9 mouse cellular contexts compared by ENCODE assay signal in genomic region chr11:40149312-40149711, GRCm38 (mm10).
A peak's percentile ranks its signal among the peaks of the same experiment; 100 is the strongest.
DNase-seq lines count a peak whose midpoint lies in the region; ATAC-seq and TF ChIP-seq lines count a peak whose summit lies in the region.
"Had no signal": no experiment of that assay in that cellular context is flagged by ENCODE, and none has a peak within 500 bp of the region (broad histone marks: within the 10 kb centered on the region; RNA-seq: fewer than 3 reads in every experiment).

No protein-coding gene starts in this region.

- no peak overlapping the region for H3K9ac ChIP-seq in forebrain, embryonic 16.5 days (replicated peaks; ENCODE audit: low read depth, low read length)
- no peak overlapping the region for H3K9ac ChIP-seq in stomach, postnatal 0 days (ENCODE audit: low read length)
- H3K9ac ChIP-seq: lung, embryonic 15.5 days had no signal

- peak; percentile 80 for TF ChIP-seq CTCF in stomach, postnatal 0 days (IDR thresholded peaks at IDR 0.05; ENCODE audit: low read depth)

- no peaks in the 10 kb centered on the region for H3K9me3 ChIP-seq in forebrain, embryonic 16.5 days (ENCODE audit: control insufficient read depth, low read length)
- H3K9me3 ChIP-seq in midbrain, embryonic 10.5 days (replicated peaks) = no peaks in the 10 kb centered on the region
- H3K9me3 ChIP-seq in stomach, postnatal 0 days (ENCODE audit: control insufficient read depth, low read length) = no peaks in the 10 kb centered on the region
- H3K9me3 ChIP-seq: lung, embryonic 15.5 days had no signal

- no peaks in the 10 kb centered on the region; the same call in 1 of the 2 replicates for H3K27me3 ChIP-seq in forebrain, embryonic 16.5 days (replicated peaks; ENCODE audit: control insufficient read depth, insufficient read depth, low read length)
- no peaks in the 10 kb centered on the region for H3K27me3 ChIP-seq in midbrain, embryonic 10.5 days (ENCODE audit: low read depth, poor library complexity, severe bottlenecking)
- no peaks in the 10 kb centered on the region for H3K27me3 ChIP-seq in stomach, postnatal 0 days (ENCODE audit: control insufficient read depth, insufficient read depth, low read length)
- H3K27me3 ChIP-seq: lung, embryonic 15.5 days had no signal

- 10% methylated on average over 4 of the region's 4 CpGs for WGBS in forebrain, embryonic 16.5 days
- 37% methylated on average over 4 of the region's 4 CpGs for WGBS in midbrain, embryonic 10.5 days
- 8% methylated on average over 4 of the region's 4 CpGs for WGBS in stomach, postnatal 0 days

- no peak overlapping the region for H3K4me2 ChIP-seq in forebrain, embryonic 16.5 days (ENCODE audit: low read length)
- no peak overlapping the region; the same call in 1 of the 2 replicates for H3K4me2 ChIP-seq in stomach, postnatal 0 days (replicated peaks; ENCODE audit: low read depth)
- H3K4me2 ChIP-seq: lung, embryonic 15.5 days had no signal

- peak; percentile 28 for DNase-seq in kidney, adult 9 months
- no peak for DNase-seq in kidney, adult 11 months
- DNase-seq in adrenal gland, postnatal 14 days = peak; percentile 51
- DNase-seq in layer of hippocampus, adult 9-11 months = peak; percentile 27
- DNase-seq in midbrain, embryonic 10.5 days (ENCODE audit: low spot score) = peak; percentile 44
- DNase-seq in stomach, postnatal 0 days (ENCODE audit: low spot score) = peak; percentile 54
- no peak for DNase-seq in natural killer cell, adult 2 months (ENCODE audit: low spot score in 2 of 2)

- no peak for TF ChIP-seq EP300 in stomach, postnatal 0 days (optimal IDR thresholded peaks at IDR 0.05)

- 0 out of 2 replicates have a peak, but pooled peaks have one; percentile 28 for ATAC-seq in forebrain, embryonic 16.5 days
- ATAC-seq in stomach, postnatal 0 days (ENCODE audit: low FRiP score, low TSS enrichment) = no peak

- 0 out of 2 replicates have a peak, but pooled peaks cover 2% of the 10 kb centered on the region for H3K4me1 ChIP-seq in forebrain, embryonic 16.5 days (replicated peaks; ENCODE audit: control insufficient read depth, insufficient read depth, low read length)
- H3K4me1 ChIP-seq in midbrain, embryonic 10.5 days = no peaks in the 10 kb centered on the region
- H3K4me1 ChIP-seq in stomach, postnatal 0 days (replicated peaks; ENCODE audit: control insufficient read depth, insufficient read depth) = no peaks in the 10 kb centered on the region
- H3K4me1 ChIP-seq: lung, embryonic 15.5 days had no signal

- peak overlapping the region; percentile 23; the same call in 1 of the 2 replicates for H3K27ac ChIP-seq in forebrain, embryonic 16.5 days (ENCODE audit: low read length)
- no peak overlapping the region for H3K27ac ChIP-seq in midbrain, embryonic 10.5 days (replicated peaks)
- no peak overlapping the region for H3K27ac ChIP-seq in stomach, postnatal 0 days (replicated peaks)
- H3K27ac ChIP-seq: lung, embryonic 15.5 days had no signal

- H3K36me3 ChIP-seq in forebrain, embryonic 16.5 days (ENCODE audit: control insufficient read depth, insufficient read depth) = no peaks in the 10 kb centered on the region
- H3K36me3 ChIP-seq in midbrain, embryonic 10.5 days = no peaks in the 10 kb centered on the region
- no peaks in the 10 kb centered on the region for H3K36me3 ChIP-seq in stomach, postnatal 0 days (ENCODE audit: control insufficient read depth, insufficient read depth, low read length)
- H3K36me3 ChIP-seq: lung, embryonic 15.5 days had no signal

- no peak overlapping the region for H3K4me3 ChIP-seq in forebrain, embryonic 16.5 days (replicated peaks; ENCODE audit: low read length)
- H3K4me3 ChIP-seq in midbrain, embryonic 10.5 days = no peak overlapping the region
- H3K4me3 ChIP-seq in stomach, postnatal 0 days (ENCODE audit: low read depth, low read length) = no peak overlapping the region
- H3K4me3 ChIP-seq: lung, embryonic 15.5 days had no signal

Comparison
In these comparisons a context has a peak if more than half of its experiments do, and no peak if none do; other contexts are left out.
1. DNase-seq: peak in kidney, adult 9 months (single experiment), adrenal gland, postnatal 14 days (single experiment), layer of hippocampus, adult 9-11 months (single experiment), midbrain, embryonic 10.5 days (single experiment) and stomach, postnatal 0 days (single experiment); none in kidney, adult 11 months (single experiment) and natural killer cell, adult 2 months (0 of 2).